Mouse (Mus musculus) forebrain, embryonic 16.5 days (tissue): Measurements from ENCODE around the gene Trim28. TPM values are rescaled to one million over a fixed set of nuclear protein-coding genes. Genes with fewer than 3 reads are reported as not detected.

Experiments
- ATAC-seq: fragments of 200-750 bp; cut with Nextera tagmentation; 2 replicates; pipeline ENCODE4 v1.8.0; 2017; ENCODE audit warnings: mild to moderate bottlenecking, moderate library complexity
- H3K27ac ChIP-seq: fragments of 300-500 bp; sonication (generic); 2 replicates; pipeline ENCODE4 v1.5.1; 2014; ENCODE audit warnings: low read length, control low read depth
- H3K27me3 ChIP-seq: fragments of 300-500 bp; sonication (generic); replicated peaks from 2 replicates; pipeline ENCODE4 v1.6.1; 2014; ENCODE audit warnings: low read length; ENCODE audit not compliant: control insufficient read depth, insufficient read depth
- H3K36me3 ChIP-seq: fragments of 300-500 bp; sonication (generic); 2 replicates; pipeline ENCODE4 v1.6.1; 2014; ENCODE audit not compliant: control insufficient read depth, insufficient read depth
- H3K4me1 ChIP-seq: fragments of 300-500 bp; sonication (generic); replicated peaks from 2 replicates; pipeline ENCODE4 v1.6.1; 2014; ENCODE audit warnings: low read length; ENCODE audit not compliant: control insufficient read depth, insufficient read depth
- H3K4me2 ChIP-seq: fragments of 300-500 bp; sonication (generic); 2 replicates; pipeline ENCODE4 v1.6.1; 2014; ENCODE audit warnings: mild to moderate bottlenecking, low read length, control low read depth
- H3K4me3 ChIP-seq: fragments of 300-500 bp; sonication (generic); replicated peaks from 2 replicates; pipeline ENCODE4 v1.5.1; 2014; ENCODE audit warnings: mild to moderate bottlenecking, low read length, control low read depth
- H3K9ac ChIP-seq: fragments of 300-500 bp; sonication (generic); replicated peaks from 2 replicates; pipeline ENCODE4 v1.6.1; 2014; ENCODE audit warnings: low read depth, low read length, control low read depth
- H3K9me3 ChIP-seq: fragments of 300-500 bp; sonication (generic); 2 replicates; pipeline ENCODE4 v1.6.1; 2016; ENCODE audit warnings: low read length; ENCODE audit not compliant: control insufficient read depth
- WGBS: fragments of 180-500 bp; shearing (Covaris S2); extraction: QIAGEN DNeasy Blood & Tissue Kit; methylation state at CpG from one replicate; pipeline ENCODE4 v1.1.7; 2014; 5-methylcytosine and 5-hydroxymethylcytosine counted together
- polyA plus RNA-seq: library from polyadenylated mRNA; unstranded; fragments of >200 nt; fragmentation: Nextera tagmentation; extraction: Ambion mirVana; gene quantifications from 2 replicates; pipeline ENCODE4 v1.2.1, GENCODE M21; 2015

The Trim28 gene
- polyA plus RNA-seq, 1 experiment from 2014 or later: 230 TPM

DNA sequence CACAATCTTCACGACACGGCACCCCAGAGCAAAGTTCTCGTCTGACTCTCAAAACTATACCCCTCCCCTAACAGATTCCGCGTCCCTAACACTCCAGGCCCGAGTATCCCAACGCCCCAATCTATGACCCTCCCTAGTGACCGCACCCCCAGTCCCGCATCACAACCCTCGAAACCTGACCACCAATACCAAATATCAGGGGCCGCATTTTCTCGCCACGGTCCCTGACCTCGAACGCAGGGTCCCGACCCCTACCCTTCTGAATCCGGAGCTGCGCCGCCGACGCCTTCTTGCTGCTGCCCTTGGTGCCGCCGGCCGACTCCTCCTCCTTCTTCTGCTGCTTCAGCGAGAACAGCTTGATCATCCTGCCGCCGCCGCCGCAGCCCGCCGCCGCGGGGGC lies 38.5 kb downstream of the Trim28 start:
- peaks cover 13% of the 10 kb centered on the region for H3K36me3 ChIP-seq
- no peaks in the 10 kb centered on the region for H3K9me3 ChIP-seq
- WGBS: 0% methylated on average over 32 of the region's 33 CpGs
- peak overlapping the region; percentile 94 for H3K4me2 ChIP-seq
- H3K4me3 ChIP-seq: peak overlapping the region; percentile 77
- peak overlapping the region; percentile 100 for H3K27ac ChIP-seq
- H3K9ac ChIP-seq: peak overlapping the region; percentile 98
- H3K27me3 ChIP-seq: no peaks in the 10 kb centered on the region; the same call in 1 of the 2 replicates
- H3K4me1 ChIP-seq: peaks cover 38% of the 10 kb centered on the region
- peak; percentile 2 for ATAC-seq

DNA sequence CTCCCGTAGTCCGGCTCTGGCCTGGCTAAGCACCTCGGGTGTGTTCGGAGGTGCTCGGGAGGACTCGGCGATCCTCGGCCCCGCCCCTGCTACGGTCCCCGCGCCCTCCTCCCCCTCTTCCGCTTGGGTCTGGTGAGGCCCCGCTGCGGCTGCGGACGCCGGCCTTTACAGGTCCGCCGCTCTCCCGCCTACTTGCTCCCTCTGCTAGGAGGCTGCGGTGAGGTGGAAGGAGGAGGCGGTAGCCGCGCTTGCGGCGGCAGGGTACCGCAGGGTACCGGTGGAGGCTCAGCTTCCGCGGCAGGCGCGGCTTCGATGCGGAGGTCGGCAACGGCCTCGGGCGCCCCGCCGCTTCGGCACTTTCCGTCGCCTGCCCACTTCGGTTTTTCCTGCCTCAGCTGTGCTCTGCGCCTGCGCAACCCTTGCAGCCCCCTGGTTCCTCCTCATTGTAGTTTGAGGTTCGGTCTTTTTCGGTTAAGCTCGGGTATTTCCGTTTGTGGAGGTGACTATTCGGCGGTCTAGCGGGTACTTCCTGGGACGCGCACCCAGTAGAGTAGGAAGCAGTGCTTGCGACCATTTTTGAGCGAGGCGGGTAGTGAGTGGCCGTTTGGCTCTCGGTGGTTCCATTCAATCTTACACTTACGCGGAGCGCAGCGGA lies 39.1 kb downstream of the Trim28 start, which contains the start of gene Ube2m:
Gene Ube2m (minus strand): TSS at position 375 of the 655 bp plus-strand sequence.
- WGBS: under 1% methylated on average over 60 of the region's 65 CpGs
- no peaks in the 10 kb centered on the region for H3K9me3 ChIP-seq
- H3K4me3 ChIP-seq: peak within 1 kb of the TSS; percentile 77

DNA sequence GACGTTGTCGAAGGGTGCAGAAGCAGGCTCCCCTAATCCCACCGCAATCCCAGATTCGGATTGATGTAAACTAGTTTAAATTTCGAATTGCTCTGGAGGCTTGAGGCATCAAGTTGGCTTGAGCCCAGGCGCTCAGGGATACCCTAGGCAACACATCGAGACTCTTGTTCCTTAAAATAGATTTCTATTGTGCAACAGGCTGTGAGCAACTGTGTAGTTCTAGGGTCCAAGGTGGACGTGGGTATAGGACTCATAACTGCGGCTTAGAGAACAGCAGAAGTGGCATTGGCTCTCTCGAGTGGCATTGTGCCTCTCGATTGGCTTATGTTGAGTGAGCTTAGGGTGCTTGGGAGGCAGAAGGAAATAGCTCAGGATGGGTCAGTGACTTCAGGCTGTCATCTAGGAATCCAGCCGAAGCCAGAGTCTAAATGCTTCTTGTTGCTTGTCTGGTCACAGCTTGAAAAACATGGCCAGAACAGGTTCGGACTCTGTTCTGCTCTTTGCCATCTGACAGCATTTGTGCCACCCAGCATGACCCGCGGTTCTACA lies 39.8 kb downstream of the Trim28 start:
- ATAC-seq: no peak
- H3K27ac ChIP-seq: peak overlapping the region; percentile 100
- peaks cover 10% of the 10 kb centered on the region for H3K27me3 ChIP-seq
- H3K9ac ChIP-seq: peak overlapping the region; percentile 98
- peak overlapping the region; percentile 77 for H3K4me3 ChIP-seq
- peaks cover 36% of the 10 kb centered on the region for H3K4me1 ChIP-seq
- H3K9me3 ChIP-seq: no peaks in the 10 kb centered on the region
- 19% methylated on average over 15 of the region's 15 CpGs for WGBS
- H3K36me3 ChIP-seq: peaks cover 12% of the 10 kb centered on the region
- peak overlapping the region; percentile 71 for H3K4me2 ChIP-seq

More for the DNA sequence above, 39.1 kb downstream of the Trim28 start, which contains the start of gene Ube2m:
- peaks cover 38% of the 10 kb centered on the region for H3K4me1 ChIP-seq
- H3K36me3 ChIP-seq: peaks cover 12% of the 10 kb centered on the region
- peak within 1 kb of the TSS; percentile 94 for H3K4me2 ChIP-seq
- H3K27ac ChIP-seq: peak within 1 kb of the TSS; percentile 100
- H3K9ac ChIP-seq: peak within 1 kb of the TSS; percentile 98
- ATAC-seq: peak; percentile 91
- peaks cover 5% of the 10 kb centered on the region for H3K27me3 ChIP-seq

DNA sequence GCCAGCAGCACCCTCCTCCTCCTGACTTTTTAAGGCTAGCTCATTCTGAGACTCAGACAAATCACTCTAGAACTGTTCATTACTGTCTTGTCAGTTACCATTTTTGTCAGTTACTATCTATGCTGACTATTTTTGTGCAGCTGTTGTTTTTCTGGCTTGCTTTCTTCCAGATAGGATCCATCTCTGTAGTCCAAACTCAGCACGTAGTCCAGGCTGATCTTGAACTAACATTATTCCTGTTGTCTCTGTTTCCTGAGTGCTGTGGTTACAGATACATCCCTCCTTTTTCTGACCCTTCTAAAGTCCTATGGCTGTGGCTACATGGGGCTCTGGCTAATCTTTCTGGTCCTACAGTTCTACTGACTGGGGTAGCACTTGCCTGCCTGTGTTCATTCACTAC lies 40.3 kb downstream of the Trim28 start:
- H3K4me1 ChIP-seq: peaks cover 37% of the 10 kb centered on the region
- H3K36me3 ChIP-seq: peaks cover 12% of the 10 kb centered on the region
- H3K9ac ChIP-seq: peak overlapping the region; percentile 98
- H3K27ac ChIP-seq: no peak overlapping the region; the same call in 1 of the 2 replicates
- 91% methylated on average over 1 of the region's 1 CpGs for WGBS
- H3K4me2 ChIP-seq: peak overlapping the region; percentile 71
- no peak overlapping the region for H3K4me3 ChIP-seq
- ATAC-seq: no peak
- peaks cover 11% of the 10 kb centered on the region for H3K27me3 ChIP-seq
- no peaks in the 10 kb centered on the region for H3K9me3 ChIP-seq

DNA sequence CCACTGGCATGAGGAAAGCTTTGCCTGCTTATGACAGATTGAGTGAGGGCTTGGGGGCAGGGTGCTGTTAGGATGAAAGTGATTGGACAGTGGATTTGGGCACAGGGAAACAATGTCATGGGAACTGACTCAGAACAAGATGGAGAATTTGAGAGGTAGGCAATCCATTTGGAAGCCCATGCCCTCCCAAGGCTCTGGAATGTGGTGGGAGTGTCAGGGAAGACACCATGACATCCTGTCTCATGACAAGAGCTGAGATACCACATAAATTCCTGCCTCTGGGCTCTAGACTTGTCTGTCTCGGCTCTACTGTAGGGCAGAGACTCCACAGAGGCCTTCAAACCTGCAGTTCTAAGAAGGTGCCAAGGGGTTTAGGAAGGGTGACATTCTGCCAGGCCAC lies 42.3 kb downstream of the Trim28 start:
- no peak for ATAC-seq
- H3K27me3 ChIP-seq: peaks cover 20% of the 10 kb centered on the region
- H3K27ac ChIP-seq: no peak overlapping the region
- no peak overlapping the region for H3K4me2 ChIP-seq
- H3K9me3 ChIP-seq: no peaks in the 10 kb centered on the region
- H3K4me1 ChIP-seq: peaks cover 31% of the 10 kb centered on the region
- H3K4me3 ChIP-seq: no peak overlapping the region
- H3K36me3 ChIP-seq: peaks cover under 1% of the 10 kb centered on the region; the same call in 1 of the 2 replicates
- no peak overlapping the region for H3K9ac ChIP-seq
- WGBS: 72% methylated on average over 1 of the region's 1 CpGs

DNA sequence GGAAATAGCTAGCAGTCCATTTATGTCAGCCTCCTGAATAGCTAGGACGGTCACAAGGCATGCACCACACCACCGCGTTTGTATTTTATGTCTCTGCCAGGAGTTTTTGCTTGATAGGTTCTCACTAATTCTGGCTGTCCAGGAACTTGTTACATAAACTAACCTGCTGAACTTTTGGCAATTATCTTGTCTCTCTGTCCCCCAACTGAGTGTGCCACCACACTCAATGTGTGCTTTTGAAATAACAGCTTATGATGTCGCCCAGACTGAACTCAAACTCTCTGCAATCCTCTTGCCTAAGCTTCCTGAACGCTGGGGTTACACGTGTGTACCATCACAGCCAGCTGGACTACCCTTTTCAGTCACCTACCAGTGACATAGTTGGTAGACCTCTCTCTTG lies 43.6 kb downstream of the Trim28 start:
- peaks cover 22% of the 10 kb centered on the region for H3K4me1 ChIP-seq
- no peak for ATAC-seq
- H3K27ac ChIP-seq: no peak overlapping the region
- H3K4me2 ChIP-seq: no peak overlapping the region
- 82% methylated on average over 6 of the region's 6 CpGs for WGBS
- H3K4me3 ChIP-seq: no peak overlapping the region
- H3K9me3 ChIP-seq: no peaks in the 10 kb centered on the region
- H3K9ac ChIP-seq: no peak overlapping the region
- no peaks in the 10 kb centered on the region for H3K36me3 ChIP-seq
- peaks cover 20% of the 10 kb centered on the region for H3K27me3 ChIP-seq

DNA sequence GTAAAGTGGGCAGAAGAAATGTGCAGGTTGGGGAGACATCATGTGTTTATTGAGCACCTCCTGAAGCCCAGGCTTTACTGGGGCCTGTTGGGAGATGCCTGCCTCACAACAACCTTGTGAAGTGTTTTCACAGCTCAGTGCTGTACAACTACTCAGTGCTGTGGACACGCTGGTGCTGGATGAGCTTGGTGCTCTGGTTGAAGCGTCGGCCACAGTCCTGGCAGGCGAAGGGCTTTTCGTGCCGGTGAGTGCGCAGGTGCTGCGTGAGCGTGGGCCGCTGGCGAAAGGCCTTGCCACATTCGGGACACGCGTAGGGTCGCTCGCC lies 44.2 kb downstream of the Trim28 start:
- ATAC-seq: no peak

DNA sequence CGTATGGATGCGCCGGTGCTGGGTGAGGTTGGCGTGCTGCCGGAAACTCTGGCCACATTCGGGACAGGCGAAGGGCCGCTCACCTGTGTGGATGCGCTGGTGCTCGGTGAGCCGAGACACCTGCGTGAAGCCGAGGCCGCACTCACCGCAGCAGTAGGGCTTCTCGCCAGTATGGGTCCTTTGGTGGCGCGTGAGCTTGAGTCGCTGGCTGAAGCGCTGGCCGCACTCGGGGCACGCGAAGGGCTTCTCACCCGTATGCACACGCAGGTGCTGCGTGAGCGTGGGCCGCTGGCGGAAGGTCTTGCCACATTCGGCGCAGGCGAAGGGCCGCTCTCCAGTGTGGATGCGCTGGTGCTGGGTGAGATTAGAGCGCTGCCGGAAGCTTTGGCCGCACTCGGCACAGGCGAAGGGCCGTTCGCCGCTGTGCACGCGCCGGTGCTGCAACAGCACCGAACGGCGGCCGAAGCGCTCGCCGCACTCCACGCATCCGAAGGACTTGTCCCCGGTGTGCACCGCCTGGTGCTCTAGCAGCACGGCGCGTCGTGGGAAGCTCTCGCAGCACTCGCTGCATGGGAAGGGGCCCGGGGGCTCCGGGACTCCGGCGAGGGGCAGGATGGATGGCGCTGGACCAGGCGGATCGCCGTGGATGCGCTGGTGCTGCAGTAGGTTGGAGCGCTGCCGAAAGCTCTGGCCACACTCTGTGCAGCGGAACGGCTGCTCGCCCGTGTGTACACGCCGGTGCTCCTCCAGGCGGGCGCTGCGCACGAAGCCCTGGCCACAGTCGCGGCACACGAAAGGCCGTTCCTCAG lies 44.7 kb downstream of the Trim28 start:
- Histone ChIP-seq H3K4me2 (peak overlapping the region; percentile 92), H3K4me3 (peak overlapping the region; percentile 51), H3K4me1 (peaks cover 20% of the 10 kb centered on the region), H3K27ac (no peak overlapping the region), H3K9me3 (no peaks in the 10 kb centered on the region), H3K9ac (peak overlapping the region; percentile 67), H3K36me3 (no peaks in the 10 kb centered on the region), H3K27me3 (peaks cover 20% of the 10 kb centered on the region)
- ATAC-seq: peak; percentile 53
- 4% methylated on average over 84 of the region's 88 CpGs for WGBS

More for the DNA sequence above, 44.2 kb downstream of the Trim28 start:
- Histone ChIP-seq H3K27me3 (peaks cover 20% of the 10 kb centered on the region), H3K4me3 (peak overlapping the region; percentile 51), H3K9ac (peak overlapping the region; percentile 67; the same call in 1 of the 2 replicates), H3K27ac (no peak overlapping the region), H3K4me2 (peak overlapping the region; percentile 92), H3K9me3 (no peaks in the 10 kb centered on the region), H3K4me1 (peaks cover 22% of the 10 kb centered on the region), H3K36me3 (no peaks in the 10 kb centered on the region)
- 39% methylated on average over 16 of the region's 16 CpGs for WGBS

DNA sequence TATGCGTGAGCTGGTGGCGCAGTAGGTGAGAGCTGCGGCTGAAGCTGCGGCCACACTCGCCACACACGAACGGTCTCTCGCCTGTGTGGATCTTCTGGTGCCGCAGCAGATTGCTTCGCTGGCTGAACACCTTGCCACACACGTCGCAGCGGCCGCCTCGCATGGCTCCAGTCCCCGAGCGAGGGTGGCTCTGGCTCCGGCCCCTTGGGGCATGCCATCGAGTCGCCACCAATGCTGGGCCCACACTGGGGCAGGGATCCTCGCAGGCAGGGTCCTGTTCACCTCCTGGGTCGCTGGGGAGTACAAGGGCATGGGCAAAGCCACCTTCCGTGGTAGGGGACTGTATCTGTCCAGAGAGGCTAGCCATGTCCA lies 45.3 kb downstream of the Trim28 start:
- no peak for ATAC-seq
- H3K4me3 ChIP-seq: peak overlapping the region; percentile 51
- H3K27me3 ChIP-seq: peaks cover 20% of the 10 kb centered on the region
- H3K9ac ChIP-seq: peak overlapping the region; percentile 67
- H3K4me2 ChIP-seq: peak overlapping the region; percentile 92
- H3K9me3 ChIP-seq: no peaks in the 10 kb centered on the region
- 3% methylated on average over 23 of the region's 23 CpGs for WGBS
- H3K4me1 ChIP-seq: peaks cover 14% of the 10 kb centered on the region
- H3K36me3 ChIP-seq: no peaks in the 10 kb centered on the region
- no peak overlapping the region for H3K27ac ChIP-seq
